Mouse (Mus musculus): ENCODE measurements around the gene Myo3b.
A peak's percentile ranks its signal among the peaks of the same experiment; 100 is the strongest.

Gene Myo3b

DNA sequence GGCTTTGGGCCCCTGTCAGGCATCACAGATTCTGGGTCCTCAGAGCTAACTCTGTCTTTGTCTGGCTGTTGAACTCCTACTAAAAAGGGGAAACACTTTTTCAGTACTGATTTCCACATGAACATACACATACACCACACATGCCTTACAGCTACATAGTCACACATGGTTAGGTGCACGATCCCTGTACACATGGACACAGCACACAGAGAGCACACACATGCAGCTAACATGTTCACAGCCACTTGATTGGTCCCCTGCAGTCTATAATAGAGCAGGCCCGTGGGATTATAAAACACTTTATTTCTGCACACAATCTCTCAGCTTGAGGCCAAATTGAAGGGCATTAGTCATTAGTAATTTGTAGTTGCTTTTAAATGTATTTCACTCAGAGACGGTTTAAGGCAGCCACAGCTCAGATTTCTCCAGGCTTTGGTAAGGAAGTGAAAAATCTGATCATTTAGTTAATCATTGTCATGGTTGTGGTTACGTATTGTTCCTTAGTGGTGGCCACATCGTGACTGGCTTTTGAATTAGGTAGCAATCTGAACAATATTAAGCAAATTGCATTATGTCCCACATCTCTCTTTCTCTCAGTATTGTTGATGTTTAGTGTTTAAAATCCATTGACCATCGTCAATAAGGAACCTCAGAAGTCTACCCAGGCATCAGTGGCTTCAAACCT is 27.6 kb downstream of the Myo3b start:
- DNase-seq (ENCODE audit: low read depth) = no peak

DNA sequence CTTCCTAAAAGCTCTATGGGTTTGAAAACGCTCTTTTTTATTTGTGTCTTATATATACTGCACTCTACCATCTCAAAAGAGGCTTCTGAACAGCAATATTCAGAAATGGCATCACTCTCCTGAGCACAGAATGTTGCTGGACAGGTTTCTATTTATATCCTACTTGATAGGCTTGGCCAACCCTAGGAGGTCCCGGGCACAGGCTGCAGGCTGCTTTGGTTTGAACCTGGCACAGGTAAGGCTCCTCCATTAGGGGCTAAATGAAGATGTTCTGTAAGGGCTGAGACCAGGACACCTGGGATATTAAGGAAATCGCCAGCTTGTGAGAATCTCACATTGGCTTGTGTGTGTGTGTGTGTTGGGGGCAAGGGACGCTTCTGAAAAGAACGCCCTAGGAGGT is 30.9 kb downstream of the Myo3b start:
- DNase-seq (ENCODE audit: low read depth) = no peak

DNA sequence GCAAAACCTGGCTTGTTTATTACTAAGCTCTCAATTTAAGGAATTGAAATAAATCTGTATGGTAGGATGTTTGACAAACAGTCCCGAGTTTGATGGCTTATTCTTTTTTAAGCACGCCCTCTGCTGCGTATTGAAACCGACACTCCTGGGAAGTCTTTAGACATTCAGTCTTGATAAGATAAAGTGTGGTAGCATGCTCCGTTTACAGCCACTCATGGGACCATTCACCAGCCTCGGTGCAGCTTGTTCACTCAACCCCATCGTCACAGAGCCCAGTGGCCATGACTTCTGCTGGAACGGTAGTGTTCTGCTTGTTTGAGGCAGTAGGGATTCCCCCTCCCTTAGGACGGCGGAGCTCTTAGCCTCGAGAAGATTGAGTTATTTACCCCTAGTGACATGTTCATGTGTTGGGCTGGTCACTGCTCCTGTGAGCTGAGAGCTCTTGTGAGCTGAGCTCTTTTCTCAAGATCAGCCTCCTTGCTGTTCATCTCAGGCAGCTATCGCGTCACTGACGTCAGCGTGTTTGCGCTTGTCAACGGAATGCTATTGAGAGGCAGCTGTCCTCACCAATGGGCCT is 44.6 kb downstream of the Myo3b start:
- DNase-seq (ENCODE audit: low read depth) = no peak

DNA sequence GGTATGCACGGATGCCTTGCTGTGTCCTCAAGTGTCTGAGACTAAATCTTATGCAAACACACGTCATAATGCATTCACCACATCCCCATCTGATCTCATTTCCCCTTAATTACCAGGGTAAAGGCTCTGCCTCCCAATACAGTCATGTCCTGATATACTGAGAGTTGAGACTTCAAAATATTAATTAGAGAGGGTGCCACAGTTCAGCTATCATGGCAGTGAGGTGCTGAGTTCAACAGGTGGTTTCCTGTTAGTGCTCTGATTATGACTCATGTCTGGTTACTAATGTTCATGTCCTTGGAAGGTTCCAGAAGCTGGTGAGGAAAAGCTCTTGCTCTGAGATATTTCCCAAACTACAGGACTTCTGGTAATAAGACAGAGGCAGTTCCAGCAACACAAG is 52.3 kb downstream of the Myo3b start:
- no peak for DNase-seq (ENCODE audit: low read depth)

DNA sequence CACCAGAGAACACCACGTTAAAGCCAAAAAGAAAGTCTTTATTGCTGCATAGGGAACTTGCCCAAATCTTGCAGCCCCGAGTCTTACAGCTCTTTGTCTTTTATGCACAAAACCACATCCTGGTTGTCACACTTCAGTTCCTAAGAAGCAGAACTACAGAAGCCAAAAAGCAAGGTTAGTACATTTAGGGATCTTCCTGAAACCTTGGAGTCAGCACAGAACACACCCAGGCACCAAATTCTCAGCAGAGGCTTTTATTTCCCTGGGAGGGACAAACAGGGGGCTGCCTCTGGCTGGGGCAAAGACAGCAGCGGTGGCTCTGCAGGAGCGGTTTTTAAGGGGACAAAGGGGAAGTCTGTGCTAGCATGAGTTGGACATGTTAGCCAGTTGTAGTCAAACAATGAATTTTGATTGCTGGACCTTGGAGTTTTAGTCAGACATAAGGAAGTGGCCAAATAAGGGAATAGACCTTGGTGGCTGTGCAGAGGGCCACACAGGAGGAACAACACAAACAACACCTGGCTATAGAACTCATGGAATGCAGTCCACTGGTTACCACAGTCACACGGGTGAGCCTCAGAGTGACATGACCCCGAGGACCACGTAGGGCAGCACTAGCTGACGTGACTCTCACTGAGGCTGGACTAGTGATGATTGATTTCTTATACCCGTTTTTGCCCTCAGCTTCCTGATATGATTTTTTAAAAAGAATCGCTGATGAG is 53.0 kb downstream of the Myo3b start:
- no peak for DNase-seq (ENCODE audit: low read depth)

DNA sequence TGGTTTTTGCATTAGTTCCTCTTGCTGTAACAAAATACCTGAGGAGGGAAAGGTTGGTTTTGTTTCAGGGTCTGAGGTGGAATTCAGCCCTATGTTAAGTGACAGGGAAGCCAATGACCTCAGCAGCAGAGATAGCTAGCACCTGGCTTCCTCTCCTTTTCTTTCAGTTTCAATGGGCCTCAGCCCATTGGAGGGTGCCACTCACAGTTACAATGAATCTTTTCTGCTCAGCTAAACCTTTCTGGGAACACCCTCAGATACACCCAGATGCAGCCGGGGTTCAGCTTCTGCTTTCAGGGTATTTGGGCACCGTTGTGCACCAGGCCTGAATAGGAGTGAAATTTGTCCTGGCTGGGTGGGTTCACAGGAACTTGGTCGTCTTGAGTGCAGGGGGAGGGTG is 53.7 kb downstream of the Myo3b start:
- DNase-seq (ENCODE audit: low read depth) = no peak

DNA sequence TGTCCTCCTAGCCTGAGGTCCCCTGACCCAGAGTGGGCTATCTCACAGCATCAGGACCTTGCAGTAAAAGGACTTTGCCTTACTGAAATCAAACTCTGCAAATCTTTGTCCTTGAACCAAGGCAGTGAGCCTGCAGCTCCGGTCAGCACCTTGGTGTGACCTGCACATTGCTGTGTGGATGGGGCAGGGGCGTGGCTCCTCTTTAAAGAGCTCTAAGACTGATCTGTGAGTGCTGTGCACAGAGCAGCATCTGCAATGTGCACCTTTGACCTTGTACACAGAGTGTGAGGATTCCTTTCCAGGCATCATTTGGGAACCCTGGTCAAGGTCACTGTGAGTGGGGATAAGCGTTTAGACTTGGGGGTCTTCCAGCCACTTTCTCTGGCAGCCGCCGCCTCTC is 55.5 kb downstream of the Myo3b start:
- DNase-seq (ENCODE audit: low read depth) = no peak

DNA sequence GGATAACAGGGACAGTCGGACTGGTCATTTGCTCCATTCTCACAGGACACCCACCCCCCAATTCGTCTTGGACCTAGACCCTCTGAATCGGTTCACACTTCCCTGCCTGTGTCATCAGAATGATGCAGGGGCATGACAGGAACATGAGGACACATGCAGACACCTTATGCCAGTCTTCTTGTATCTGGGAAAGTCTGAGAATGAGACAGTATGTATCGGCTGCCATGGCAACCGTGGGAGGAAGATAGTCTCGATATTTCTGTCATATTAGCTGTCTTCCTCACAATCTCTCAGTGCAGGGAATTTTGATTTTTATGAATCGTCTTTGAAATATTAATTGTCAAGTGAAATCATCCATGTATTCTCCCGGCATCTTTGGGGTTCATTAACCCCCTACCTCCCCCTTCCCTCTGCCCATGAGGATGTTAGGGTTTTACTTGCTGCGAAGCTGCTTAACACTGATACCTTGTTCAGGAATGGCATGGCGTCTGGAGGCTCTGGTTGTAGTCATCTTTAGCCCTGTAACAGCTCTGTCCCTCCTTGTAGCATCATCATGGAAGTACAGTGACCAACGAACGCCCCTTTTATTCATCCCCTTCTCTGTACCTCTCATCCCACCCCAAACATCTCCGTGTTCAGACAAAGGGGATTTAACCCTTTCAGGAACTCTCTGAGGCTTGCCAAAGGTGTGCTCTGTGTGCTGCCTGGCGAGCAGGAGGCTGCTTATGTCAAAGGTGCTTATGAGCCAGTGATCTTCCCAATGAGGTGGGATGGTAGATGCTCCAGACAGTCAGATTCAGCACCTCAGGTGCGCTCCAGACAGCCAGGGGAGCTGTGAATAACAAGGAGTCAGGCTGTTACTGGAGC is 58.5 kb downstream of the Myo3b start:
- no peak for DNase-seq (ENCODE audit: low read depth)

DNA sequence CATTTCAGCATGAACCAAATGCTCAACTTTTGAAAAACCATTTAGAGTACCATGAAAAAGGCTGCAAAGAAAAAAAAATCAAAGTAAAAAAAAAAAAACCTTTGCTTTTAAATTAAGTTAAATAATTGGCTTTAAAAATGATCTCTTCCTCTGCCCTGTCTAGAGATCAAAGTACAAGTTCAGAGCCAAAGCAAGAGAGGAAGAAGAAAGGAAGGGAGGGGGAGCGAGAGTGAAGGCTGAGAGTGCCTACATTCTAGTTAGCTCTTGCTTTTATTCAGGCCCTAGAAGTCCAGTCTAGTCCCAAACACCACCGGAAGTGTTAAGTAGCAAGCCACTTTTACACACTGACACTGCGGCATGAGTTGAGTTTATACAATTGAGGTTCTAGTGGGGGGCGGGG is 60.5 kb downstream of the Myo3b start:
- DNase-seq (ENCODE audit: low read depth) = no peak

DNA sequence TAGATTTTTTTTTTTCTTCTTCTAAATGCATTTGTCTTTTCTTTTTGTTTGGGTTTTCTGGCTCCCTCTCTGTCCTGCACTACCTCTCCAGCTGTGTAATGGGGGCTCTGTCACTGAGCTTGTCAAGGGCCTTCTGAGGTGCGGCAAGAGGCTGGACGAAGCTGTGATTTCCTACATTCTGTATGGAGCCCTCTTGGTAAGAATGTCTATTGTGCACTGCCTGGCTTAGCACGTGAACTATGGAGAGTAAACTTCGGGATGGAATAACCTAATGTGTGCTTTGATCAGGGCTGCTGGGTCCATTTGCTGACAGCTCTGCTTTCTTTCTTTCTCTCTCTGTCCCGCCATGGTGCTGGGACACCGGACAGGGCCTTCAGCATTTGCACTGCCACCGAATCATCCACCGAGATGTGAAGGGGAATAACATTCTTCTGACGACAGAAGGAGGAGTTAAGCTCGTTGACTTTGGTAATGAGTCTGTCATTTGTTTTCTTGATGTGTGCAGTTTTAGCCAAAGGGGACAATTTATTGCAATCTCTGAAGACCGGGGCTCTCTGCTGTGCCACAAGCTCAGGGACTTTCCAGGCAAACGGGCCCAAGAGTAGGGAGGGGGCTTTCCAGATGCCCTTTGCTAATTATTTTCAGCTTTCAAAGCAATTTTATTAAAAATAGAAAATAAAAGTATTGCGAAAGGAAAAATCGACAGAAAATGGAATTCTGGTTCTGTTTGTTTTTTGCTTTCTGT is 66.5 kb downstream of the Myo3b start:
- no peak for DNase-seq (ENCODE audit: low read depth)

DNA sequence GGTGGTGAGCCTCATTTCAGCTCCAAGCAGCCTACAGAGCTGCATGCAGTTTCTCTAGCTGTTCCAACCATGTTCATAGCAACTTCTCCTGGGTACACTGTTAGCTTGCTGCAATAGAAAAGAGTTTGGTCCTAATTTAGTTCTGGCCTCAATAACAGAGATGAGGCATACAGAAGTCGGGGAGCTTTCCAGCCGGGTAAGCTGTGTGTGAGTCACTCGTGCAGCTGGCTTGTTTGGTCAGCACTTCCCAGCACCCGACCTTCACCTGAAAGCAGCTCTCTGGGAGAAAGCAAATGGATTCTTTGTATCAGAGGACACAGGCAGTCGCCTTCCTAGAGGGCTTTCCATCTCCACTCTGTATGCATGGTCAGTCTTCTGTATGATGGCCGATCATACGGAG is 70.1 kb downstream of the Myo3b start:
- peak; percentile 74 for DNase-seq (ENCODE audit: low read depth)

DNA sequence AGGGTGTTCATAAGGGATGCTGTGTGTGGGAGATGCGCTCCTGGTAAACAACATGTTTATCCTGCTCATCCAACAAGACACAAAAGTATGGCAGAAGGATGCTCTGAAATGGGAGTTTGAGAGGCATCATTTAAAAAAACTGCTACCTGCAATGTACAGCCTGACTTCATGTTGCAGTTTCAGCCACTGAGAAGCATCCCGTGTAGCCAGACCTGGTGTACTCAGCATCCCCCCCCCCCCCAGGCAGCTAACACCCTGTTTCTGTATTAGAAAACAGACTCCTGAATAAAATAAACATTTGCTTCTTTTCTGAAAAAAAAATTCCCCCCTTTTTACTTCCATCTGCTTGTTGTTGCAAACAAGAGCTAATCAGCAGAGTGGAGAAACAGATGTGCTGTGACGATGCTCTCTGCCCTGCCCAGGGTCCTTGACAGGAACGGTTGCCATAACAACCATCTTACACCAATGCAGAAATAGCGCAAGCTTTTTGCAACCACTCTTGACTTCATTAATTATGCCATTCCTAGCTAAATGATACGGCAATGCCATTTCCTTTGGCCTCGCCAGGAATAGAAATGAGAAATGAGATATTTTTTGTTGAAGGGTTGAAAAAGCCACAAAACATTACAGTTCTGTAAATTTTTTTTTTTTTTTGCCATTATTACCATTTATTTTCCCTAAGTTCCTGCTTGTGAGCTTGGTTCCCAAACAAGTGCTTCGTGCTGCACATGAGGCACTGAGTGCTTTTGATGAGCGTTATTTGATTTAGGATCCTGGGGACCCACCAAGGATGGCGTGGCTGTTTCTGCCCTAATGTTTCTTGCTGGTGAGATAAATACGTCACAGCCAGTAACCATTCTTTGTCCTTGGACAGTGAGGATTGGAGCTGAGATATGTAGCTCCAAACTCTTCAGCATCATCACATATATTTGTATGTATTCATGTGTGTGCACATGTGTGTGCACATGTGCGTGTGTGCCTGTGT is 75.2 kb downstream of the Myo3b start:
- no peak for DNase-seq (ENCODE audit: low read depth)

DNA sequence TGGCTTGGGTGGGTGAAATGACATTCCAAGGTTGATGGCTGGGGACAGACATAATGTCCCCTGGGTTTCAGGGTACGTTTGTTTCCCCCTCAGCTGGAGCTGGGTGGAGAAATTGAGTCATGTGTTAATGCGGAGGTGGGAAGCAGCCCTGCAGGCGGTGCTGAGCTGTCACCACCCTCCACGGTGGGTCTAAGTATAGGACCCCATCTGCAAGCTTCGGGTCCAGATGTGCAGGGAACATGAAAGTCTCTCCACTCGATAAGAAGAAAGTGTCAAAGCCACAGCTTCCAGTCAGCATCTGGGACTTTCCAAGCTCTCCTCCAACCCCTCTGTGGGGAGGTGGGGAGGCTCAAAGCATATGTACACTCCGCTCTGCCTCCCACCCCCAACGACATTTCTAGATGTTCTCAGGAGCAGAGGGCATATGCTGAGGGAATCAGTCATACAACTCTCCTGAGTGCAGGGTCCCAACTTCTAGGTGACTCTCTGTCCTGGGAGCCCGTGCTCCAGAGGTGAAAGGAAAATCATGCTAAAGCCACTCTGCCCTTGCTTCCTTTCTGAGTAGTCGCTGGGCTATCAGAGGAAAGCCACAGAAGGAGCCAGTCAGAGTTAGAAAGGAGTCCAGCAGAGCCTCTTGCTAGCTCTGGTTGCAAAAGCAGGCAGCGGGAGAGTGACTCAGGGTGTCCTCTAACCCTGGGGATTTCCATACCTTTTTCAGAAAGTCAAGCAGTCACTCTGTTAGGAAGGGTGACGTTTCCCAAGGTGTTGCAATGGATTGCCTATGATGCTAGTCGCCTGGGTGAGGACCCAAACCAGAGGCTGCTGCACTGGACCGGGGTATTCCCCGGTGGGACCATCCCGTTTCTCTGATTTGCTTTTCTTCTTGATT is 79.7 kb downstream of the Myo3b start:
- DNase-seq (ENCODE audit: low read depth) = peak; percentile 16

DNA sequence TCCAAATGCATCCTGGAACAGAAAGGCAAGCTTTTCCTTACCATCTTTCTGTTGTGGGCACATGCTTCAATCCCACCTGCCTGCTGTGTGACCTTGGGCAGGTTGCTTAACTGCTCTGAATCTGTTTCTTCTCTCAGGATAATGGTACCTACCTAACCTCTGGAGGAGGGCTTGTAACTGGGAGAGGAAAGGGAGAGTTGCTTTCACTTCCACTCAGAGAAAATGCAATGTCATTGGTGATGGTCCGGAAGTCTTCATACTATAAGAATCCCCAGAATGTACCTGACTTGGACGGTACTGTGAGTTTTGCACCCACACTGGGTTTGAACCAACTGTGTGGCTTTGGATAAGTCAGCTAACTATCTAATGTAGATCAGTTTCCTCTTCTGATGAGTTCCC is 80.3 kb downstream of the Myo3b start:
- DNase-seq (ENCODE audit: low read depth) = no peak

DNA sequence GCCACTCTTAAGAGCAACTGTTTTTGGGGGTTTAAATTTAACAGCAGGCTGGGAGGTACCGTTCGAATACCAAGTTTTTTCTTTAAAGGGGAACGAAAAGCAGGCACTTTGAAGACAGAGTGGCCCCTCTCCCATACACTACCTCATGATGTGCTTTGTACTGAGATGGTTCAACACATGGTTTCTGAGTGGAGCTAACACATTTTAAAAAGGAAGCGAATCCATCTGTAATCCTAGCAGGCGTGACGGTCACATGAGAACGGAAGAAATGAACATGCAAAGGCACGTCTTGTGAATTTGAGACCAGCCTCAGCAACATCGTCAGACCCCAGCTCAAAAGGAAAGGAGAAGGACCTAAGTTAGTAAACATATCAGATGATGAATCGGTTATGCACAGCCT is 87.4 kb downstream of the Myo3b start:
- no peak for DNase-seq (ENCODE audit: low read depth)

DNA sequence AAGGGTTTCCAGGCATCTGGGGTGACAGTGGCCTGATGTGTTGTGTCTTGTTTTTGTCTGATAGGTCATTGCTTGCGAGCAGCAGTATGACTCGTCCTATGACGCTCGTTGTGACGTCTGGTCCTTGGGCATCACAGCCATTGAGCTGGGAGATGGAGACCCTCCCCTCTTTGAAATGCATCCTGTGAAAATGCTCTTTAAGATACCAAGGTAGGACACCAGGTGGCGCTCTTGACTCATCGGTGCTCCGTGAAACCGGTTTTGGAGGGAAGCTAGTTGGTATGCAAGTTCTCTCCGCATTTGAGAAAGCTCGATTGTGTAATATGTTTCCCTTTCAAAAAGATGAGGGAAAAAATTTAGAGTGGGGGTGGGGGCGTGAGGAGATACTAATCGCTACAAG is 87.9 kb downstream of the Myo3b start:
- peak; percentile 88 for DNase-seq (ENCODE audit: low read depth)

DNA sequence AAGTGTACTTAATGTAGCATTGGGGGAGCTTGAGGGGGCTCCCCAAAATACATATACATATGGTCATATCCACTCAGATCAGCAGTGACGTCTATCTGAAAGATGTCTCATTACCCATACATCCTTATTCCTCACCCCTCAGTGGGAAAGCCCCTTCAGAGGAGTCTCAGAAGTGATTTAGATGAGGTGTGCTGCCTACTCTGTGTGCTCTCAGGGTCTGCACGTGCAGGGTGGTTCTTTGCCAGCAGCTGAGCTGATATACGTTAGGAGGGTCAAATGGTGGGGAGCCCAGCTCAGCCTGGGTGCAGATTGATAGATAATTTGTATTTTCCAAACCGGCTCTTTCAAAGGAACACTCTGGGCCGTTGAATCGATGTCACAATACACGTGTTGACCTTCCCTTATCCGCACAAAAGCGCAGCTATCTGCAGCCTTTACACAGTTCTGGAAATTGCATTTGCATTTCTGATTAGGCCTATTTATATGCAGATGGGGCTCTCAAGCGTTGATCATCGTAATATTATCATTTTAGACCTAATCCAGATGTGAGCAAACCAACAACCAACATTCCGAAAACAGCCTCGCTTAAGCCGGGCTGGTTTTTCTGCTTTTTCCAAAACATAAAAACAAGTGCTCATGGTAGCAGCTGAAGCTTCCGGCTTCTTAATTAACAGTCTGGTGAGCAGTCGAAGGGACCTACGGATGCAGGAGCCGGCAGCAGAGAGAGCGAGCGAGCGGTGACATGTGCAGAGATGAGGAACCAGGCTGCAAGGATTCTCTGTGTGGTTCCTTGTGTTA is 88.6 kb downstream of the Myo3b start:
- DNase-seq (ENCODE audit: low read depth) = no peak

DNA sequence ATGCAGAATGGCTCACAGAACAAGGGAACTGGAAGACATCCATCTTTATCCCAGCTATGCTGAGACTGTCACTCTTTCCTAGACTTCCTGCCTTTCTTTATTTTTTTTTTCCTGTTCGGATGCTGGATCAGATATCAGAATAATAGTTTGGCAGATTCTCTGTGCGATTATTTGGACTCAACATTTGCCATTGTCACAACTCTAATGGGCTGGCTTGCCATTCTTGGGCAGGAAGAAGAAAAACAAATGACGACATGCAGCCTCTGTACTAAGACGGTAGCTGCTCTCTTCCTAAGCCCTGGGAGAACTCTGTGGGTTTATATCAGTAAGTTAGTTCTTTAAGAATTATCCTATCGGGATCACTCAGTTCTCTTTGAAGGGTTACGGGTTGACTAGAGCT is 89.7 kb downstream of the Myo3b start:
- DNase-seq (ENCODE audit: low read depth) = no peak

DNA sequence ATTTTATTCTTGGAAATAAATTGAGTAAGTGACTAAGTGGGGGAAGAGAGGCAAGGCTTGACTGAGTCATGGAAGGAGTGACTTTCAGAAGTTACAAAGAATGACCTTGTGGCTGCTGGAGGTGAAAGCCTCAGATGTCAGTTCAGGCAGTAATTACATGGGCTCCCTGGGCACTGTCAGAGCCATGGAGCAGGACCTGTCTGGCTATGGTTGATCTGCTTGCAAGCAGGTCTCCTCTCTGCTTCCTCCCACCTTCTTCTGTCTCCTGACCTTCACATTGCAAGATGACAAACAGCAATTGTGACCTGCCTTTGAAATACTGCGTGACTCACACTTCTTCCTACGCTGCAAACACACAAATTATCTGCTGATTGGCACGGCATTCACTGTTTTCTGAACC is 90.6 kb downstream of the Myo3b start:
- DNase-seq (ENCODE audit: low read depth) = peak; percentile 49

Data from NIH3T3 (cell line).